ENCODE assay signal across 7 mouse cellular contexts in genomic region chr7:68748361-68748760, GRCm38 (mm10). TPM values are rescaled to one million over a fixed set of nuclear protein-coding genes. Genes with fewer than 3 reads are reported as not detected.
DNase-seq lines count a peak whose midpoint lies in the region; ATAC-seq and TF ChIP-seq lines count a peak whose summit lies in the region.

No protein-coding gene starts in this region.

- peak overlapping the region; percentile 72 for H3K9ac ChIP-seq in stomach, embryonic 15.5 days

- peak overlapping the region; percentile 80 for H3K4me3 ChIP-seq in bone marrow, adult 2 months (replicated peaks; ENCODE audit: control insufficient read depth, low read depth, low read length)
- peak overlapping the region; percentile 83 for H3K4me3 ChIP-seq in limb, embryonic 10.5 days
- H3K4me3 ChIP-seq in midbrain, embryonic 10.5 days = peak overlapping the region; percentile 85
- H3K4me3 ChIP-seq in stomach, embryonic 15.5 days (replicated peaks) = peak overlapping the region; percentile 80

- DNase-seq in cerebellum, postnatal 14 days = peak; percentile 68 to 79
- peak; percentile 71 for DNase-seq in kidney, adult 11 months
- DNase-seq in limb, embryonic 10.5 days (ENCODE audit: low spot score) = peak; percentile 41
- peak; percentile 28 for DNase-seq in midbrain, embryonic 10.5 days (ENCODE audit: low spot score)

- no peaks in the 10 kb centered on the region for H3K4me1 ChIP-seq in bone marrow, adult 2 months (ENCODE audit: control insufficient read depth, insufficient read depth, low read length)
- peaks cover 20% of the 10 kb centered on the region for H3K4me1 ChIP-seq in limb, embryonic 10.5 days
- peaks cover 23% of the 10 kb centered on the region for H3K4me1 ChIP-seq in midbrain, embryonic 10.5 days
- H3K4me1 ChIP-seq in stomach, embryonic 15.5 days = peaks cover 8% of the 10 kb centered on the region; the same call in 1 of the 2 replicates

- 2% methylated on average over 8 of the region's 8 CpGs for WGBS in bone marrow, adult 2 months
- 21% methylated on average over 8 of the region's 8 CpGs for WGBS in limb, embryonic 10.5 days
- 25% methylated on average over 8 of the region's 8 CpGs for WGBS in midbrain, embryonic 10.5 days
- WGBS in stomach, embryonic 15.5 days = 14% methylated on average over 8 of the region's 8 CpGs

- no peaks in the 10 kb centered on the region for H3K27me3 ChIP-seq in limb, embryonic 10.5 days (ENCODE audit: low read depth, poor library complexity, severe bottlenecking)
- no peaks in the 10 kb centered on the region for H3K27me3 ChIP-seq in midbrain, embryonic 10.5 days (ENCODE audit: low read depth, poor library complexity, severe bottlenecking)
- no peaks in the 10 kb centered on the region for H3K27me3 ChIP-seq in stomach, embryonic 15.5 days (replicated peaks)

- ATAC-seq in granulocyte monocyte progenitor cell, adult 5-6 weeks (replicated peaks; ENCODE audit: poor library complexity, severe bottlenecking) = peak; percentile 1; the same call in 1 of the 2 replicates
- ATAC-seq in stomach, embryonic 15.5 days (ENCODE audit: insufficient read depth, low FRiP score, low read depth) = no peak

- no peak for TF ChIP-seq CTCF in bone marrow, adult 2 months (IDR thresholded peaks at IDR 0.05; ENCODE audit: control insufficient read depth, insufficient read depth, low read length)

- no peak for TF ChIP-seq POLR2A in bone marrow, adult 2 months (IDR thresholded peaks at IDR 0.05; ENCODE audit: borderline replicate concordance, control insufficient read depth, low read depth, low read length)

- peak overlapping the region; percentile 90 for H3K4me2 ChIP-seq in stomach, embryonic 15.5 days

- H3K36me3 ChIP-seq in limb, embryonic 10.5 days = peaks cover 8% of the 10 kb centered on the region; the same call in 1 of the 2 replicates
- peaks cover 10% of the 10 kb centered on the region for H3K36me3 ChIP-seq in midbrain, embryonic 10.5 days
- peaks cover under 1% of the 10 kb centered on the region; the same call in 1 of the 2 replicates for H3K36me3 ChIP-seq in stomach, embryonic 15.5 days

- peak overlapping the region; percentile 78; the same call in 1 of the 2 replicates for H3K27ac ChIP-seq in bone marrow, adult 2 months (ENCODE audit: control insufficient read depth, insufficient read depth, low read depth, low read length, poor library complexity)
- H3K27ac ChIP-seq in limb, embryonic 10.5 days = peak overlapping the region; percentile 87
- H3K27ac ChIP-seq in midbrain, embryonic 10.5 days (replicated peaks) = peak overlapping the region; percentile 89
- H3K27ac ChIP-seq in stomach, embryonic 15.5 days = peak overlapping the region; percentile 80

- H3K9me3 ChIP-seq in limb, embryonic 10.5 days (replicated peaks) = no peaks in the 10 kb centered on the region
- no peaks in the 10 kb centered on the region for H3K9me3 ChIP-seq in midbrain, embryonic 10.5 days (replicated peaks)
- no peaks in the 10 kb centered on the region for H3K9me3 ChIP-seq in stomach, embryonic 15.5 days

RNA-seq across cellular contexts. Expression of gene Arrdc4, which starts 0.7 kb away (rescaled TPM):
- polyA plus RNA-seq in bone marrow, adult 2 months (2011; ENCODE audit: insufficient read depth, insufficient read length, low replicate concordance, missing spikeins) = 18.3 and 21.8 TPM in 2 replicates
- 3.2 and 7.9 TPM in 2 replicates for total RNA-seq in granulocyte monocyte progenitor cell, adult 5-6 weeks (2014; fragmentation: Nextera tagmentation)
- 5.4 and 8.0 TPM in 2 replicates for total RNA-seq in granulocyte monocyte progenitor cell, adult 5-6 weeks (2017)
- 15.6 and 20.4 TPM in 2 replicates for polyA plus RNA-seq in limb, embryonic 10.5 days (2016; fragmentation: Nextera tagmentation; extraction: Ambion mirVana)
- 16.7 and 19.7 TPM in 2 replicates for polyA plus RNA-seq in midbrain, embryonic 10.5 days (2016; fragmentation: Nextera tagmentation; extraction: Ambion mirVana)
- 21.8 and 23.8 TPM in 2 replicates for polyA plus RNA-seq in stomach, embryonic 15.5 days (2015; fragmentation: Nextera tagmentation; extraction: Ambion mirVana)
